Mouse (Mus musculus) myocyte (in vitro differentiated cells): ENCODE measurements around the gene Sergef.

Experiments
- CEBPB ChIP-seq: IDR thresholded peaks from 2 replicates; pipeline ENCODE4 v1.6.1; 2011; ENCODE audit warnings: mild to moderate bottlenecking, moderate library complexity; ENCODE audit not compliant: poor library complexity, insufficient read depth, severe bottlenecking
- E2F4 ChIP-seq: IDR thresholded peaks from one replicate; pipeline ENCODE4 v1.6.1; 2011; ENCODE audit warnings: mild to moderate bottlenecking, control low read depth, moderate library complexity; ENCODE audit not compliant: insufficient read depth
- MAX ChIP-seq: IDR thresholded peaks from one replicate; pipeline ENCODE4 v1.6.1; 2011; ENCODE audit warnings: low read depth, mild to moderate bottlenecking, control low read depth
- MYOD1 ChIP-seq, 3 experiments: IDR thresholded peaks; one replicate each; pipeline ENCODE4 v1.6.1; 2011; ENCODE audit warnings: control low read depth in 2 of 3, low read depth in 2 of 3, mild to moderate bottlenecking in 2 of 3, moderate library complexity in 1 of 3; ENCODE audit not compliant: insufficient read length in 2 of 3, control insufficient read depth in 1 of 3
- MYOG ChIP-seq, 3 experiments: IDR thresholded peaks; one replicate each; pipeline ENCODE4 v1.6.1; 2011; ENCODE audit warnings: control low read depth in 2 of 3, low read depth in 2 of 3, mild to moderate bottlenecking in 2 of 3; ENCODE audit not compliant: insufficient read length in 2 of 3, control insufficient read depth in 1 of 3, insufficient read depth in 1 of 3
- POLR2A ChIP-seq: IDR thresholded peaks from one replicate; pipeline ENCODE4 v1.6.1; 2011; ENCODE audit warnings: low read depth, mild to moderate bottlenecking, control low read depth, moderate library complexity; ENCODE audit not compliant: insufficient read length
- POLR2AphosphoS2 ChIP-seq: IDR thresholded peaks from one replicate; pipeline ENCODE4 v1.6.1; 2011; ENCODE audit warnings: low read depth, control low read depth; ENCODE audit not compliant: insufficient read length
- REST ChIP-seq: IDR thresholded peaks from one replicate; pipeline ENCODE4 v1.6.1; 2011; ENCODE audit warnings: mild to moderate bottlenecking, control low read depth, moderate library complexity; ENCODE audit not compliant: insufficient read depth, insufficient read length
- TCF12 ChIP-seq: IDR thresholded peaks from one replicate; pipeline ENCODE4 v1.6.1; 2011; ENCODE audit warnings: mild to moderate bottlenecking, control low read depth; ENCODE audit not compliant: poor library complexity, insufficient read depth, severe bottlenecking
- TCF3 ChIP-seq: IDR thresholded peaks from one replicate; pipeline ENCODE4 v1.6.1; 2011; ENCODE audit warnings: low read depth, control low read depth; ENCODE audit not compliant: insufficient read length

DNA sequence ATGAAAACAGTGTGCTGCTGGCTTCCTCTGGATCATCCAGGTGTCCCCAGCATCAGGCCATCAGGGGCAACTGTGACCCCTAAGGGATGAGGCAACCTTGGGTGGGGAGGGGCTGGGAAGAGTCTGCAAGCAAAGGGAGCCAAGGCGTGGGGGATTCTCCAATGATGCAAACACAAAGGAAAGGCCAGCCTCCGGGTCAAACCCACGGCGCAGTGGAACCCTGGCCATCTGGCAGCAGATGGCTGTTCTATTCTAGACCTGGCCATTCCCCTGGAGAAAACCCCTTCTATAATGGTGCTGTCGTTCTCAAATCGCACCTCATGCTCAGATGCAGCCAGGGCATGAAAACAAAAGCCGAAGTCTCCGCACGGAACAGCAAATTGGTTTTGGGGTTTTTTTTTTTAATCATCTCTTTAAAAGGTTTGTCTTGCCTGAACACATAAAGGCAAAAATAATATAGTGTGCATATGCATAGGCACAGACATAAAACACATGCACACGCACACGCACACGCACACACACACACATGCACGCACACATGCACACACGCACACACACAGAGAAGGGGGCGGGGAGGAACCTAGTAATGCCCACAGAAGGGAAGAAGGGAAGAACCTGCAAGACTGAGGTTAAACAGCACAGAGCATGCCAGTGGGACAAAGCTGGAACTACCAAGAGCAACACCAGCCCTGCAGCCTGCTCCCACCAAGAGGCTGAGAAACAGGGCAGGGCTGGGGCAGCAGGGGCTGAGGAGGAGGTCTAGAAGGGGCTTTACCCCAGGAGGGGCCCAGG, 66.6 kb downstream of the Sergef start:
- TF ChIP-seq MAX (no peak), TCF12 (no peak), TCF3 (no peak), E2F4 (no peak), POLR2A (no peak), POLR2AphosphoS2 (no peak), REST (no peak), MYOG (IDR thresholded peaks at IDR 0.05; ENCODE audit: control insufficient read depth in 1 of 3, insufficient read depth in 1 of 3, insufficient read length in 2 of 3, low read depth in 2 of 3) (no peak), CEBPB (no peak), MYOD1 (IDR thresholded peaks at IDR 0.05; ENCODE audit: control insufficient read depth in 1 of 3, insufficient read length in 2 of 3, low read depth in 2 of 3) (no peak)
